Mouse (Mus musculus) central nervous system, embryonic 14 days (tissue): ENCODE results near the gene Exoc2. TPM values are rescaled to one million over a fixed set of nuclear protein-coding genes. Genes with fewer than 3 reads are reported as not detected.

Source experiments
- polyA plus RNA-seq: library from polyadenylated mRNA; depleted of rRNA; stranded (reverse); fragments of >200 nt; gene quantifications from 2 replicates; pipeline ENCODE4 v1.2.3, GENCODE M21; 2012; rRNA removed

Gene Exoc2
- 34.9 and 37.0 TPM in 2 replicates for polyA plus RNA-seq

GRCm38 (mm10) chr13:30973501-30974246, at the start of gene Exoc2, which contains the start of gene Gm5447:
Gene Exoc2, minus strand, starts transcription at chr13:30974093.
Gene Gm5447, plus strand, starts transcription at chr13:30974204.

GRCm38 (mm10) chr13:30947540-30947939, 26.4 kb downstream of the Exoc2 start, which contains the start of gene Hus1b:
Gene Hus1b, minus strand, starts transcription at chr13:30947759.

Other genes with a start within 250 kb of the Exoc2 start
- gene Irf4, start 224.9 kb downstream of the Exoc2 start, polyA plus RNA-seq: 0.02 and 0.08 TPM in 2 replicates
- 0.18 and 0.26 TPM in 2 replicates for gene Hus1b, start 26.3 kb downstream of the Exoc2 start, polyA plus RNA-seq
- gene Gm5447, start 111 bp upstream of the Exoc2 start, polyA plus RNA-seq: 0.08 TPM in 1 of 2 replicates, not detected in the other